Mouse (Mus musculus): ENCODE data around the gene Npepl1. TPM values are rescaled to one million over a fixed set of nuclear protein-coding genes. Genes with fewer than 3 reads are reported as not detected.

Gene Npepl1
- total RNA-seq (2014; rRNA removed) = 24.7 and 29.5 TPM in 2 replicates
- polyA plus RNA-seq (2015; fragmentation: Nextera tagmentation; extraction: Ambion mirVana) = 18.8 and 20.3 TPM in 2 replicates

DNA sequence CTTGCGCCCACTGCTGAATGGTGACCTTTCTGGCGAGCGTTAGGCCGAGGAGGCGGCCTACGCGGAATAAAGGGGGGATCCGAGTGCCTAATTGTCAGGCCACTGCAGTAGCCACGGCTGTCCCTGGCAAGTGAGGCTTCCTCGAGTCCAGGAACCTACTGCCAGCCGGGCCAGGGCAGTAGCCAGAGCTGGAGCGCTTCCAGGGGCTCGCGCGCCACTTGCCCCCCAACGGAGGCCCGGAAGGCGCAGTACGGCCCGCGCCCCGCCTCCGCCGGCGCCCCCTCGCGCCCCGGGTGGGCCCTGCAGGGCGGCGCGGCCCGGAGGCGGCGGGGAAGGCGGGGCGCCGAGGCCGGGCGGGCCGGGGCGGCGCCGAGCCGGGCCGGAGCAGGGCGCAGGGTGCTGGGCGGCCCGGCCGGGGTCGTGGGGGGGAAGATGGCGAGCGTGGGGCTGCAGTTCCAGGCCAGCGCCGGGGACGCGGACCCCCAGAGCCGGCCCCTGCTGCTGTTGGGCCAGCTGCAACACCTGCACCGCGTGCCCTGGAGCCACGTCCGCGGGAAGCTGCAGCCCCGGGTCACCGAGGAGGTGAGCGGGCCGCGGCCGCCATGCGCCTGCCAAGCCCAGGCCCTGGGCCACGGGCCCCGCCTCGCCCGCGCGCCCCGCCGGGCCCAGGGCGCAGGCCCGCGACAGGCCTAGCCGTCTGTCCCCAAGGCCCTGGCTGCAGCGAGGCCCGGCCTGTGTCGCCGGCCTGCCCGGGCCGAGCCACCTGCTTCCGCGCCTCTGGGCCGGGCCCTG is at the start of gene Npepl1:
Gene Npepl1, plus strand, starts transcription at position 359 of the 792 bp plus-strand sequence.
- peak within 1 kb of the TSS; percentile 69 for H3K4me2 ChIP-seq (ENCODE audit: low read depth, low read length)
- DNase-seq (ENCODE audit: low spot score) = peak; percentile 73

DNA sequence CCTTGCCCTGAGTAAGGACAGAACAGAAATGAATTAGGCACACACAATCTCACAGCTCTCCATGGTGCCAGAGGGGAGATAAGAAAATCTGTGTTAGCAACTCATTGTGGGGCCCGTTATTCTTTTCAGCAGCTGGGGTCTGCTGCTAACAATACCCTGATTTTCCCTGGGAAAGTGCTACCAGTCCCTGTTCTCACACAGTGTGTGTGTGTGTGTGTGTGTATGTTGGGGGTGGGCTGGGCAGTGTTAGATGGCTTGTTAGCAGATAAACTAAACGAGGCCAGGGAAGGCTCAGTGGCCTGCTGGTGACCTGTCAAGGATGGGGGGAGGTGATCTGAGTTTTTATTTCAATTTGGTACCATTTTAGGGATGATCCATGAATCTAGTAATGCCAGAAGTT is 48.9 kb upstream of the Npepl1 start:
- Histone ChIP-seq H3K27ac (no peak overlapping the region), H3K4me1 (ENCODE audit: insufficient read depth, low read length) (no peaks in the 10 kb centered on the region), H3K9ac (replicated peaks; ENCODE audit: low read length) (no peak overlapping the region), H3K27me3 (ENCODE audit: insufficient read depth, low read length) (no peaks in the 10 kb centered on the region), H3K36me3 (ENCODE audit: insufficient read depth, low read length) (no peaks in the 10 kb centered on the region), H3K4me3 (ENCODE audit: low read length) (no peak overlapping the region), H3K4me2 (ENCODE audit: low read depth, low read length) (no peak overlapping the region), H3K9me3 (ENCODE audit: low read length) (no peaks in the 10 kb centered on the region)
- TF ChIP-seq CTCF (IDR thresholded peaks at IDR 0.05; ENCODE audit: low read depth) = no peak
- WGBS = 27% methylated on average over 2 of the region's 2 CpGs
- DNase-seq (ENCODE audit: low spot score) (no peak), ATAC-seq (no peak)

More for the DNA sequence above, at the start of gene Npepl1:
- no peaks in the 10 kb centered on the region for H3K4me1 ChIP-seq (ENCODE audit: insufficient read depth, low read length)
- H3K9me3 ChIP-seq (ENCODE audit: low read length) = no peaks in the 10 kb centered on the region
- peak within 1 kb of the TSS; percentile 44 for H3K4me3 ChIP-seq (ENCODE audit: low read length)
- no peaks in the 10 kb centered on the region for H3K27me3 ChIP-seq (ENCODE audit: insufficient read depth, low read length)
- 6% methylated on average over 58 of the region's 90 CpGs for WGBS
- peak within 1 kb of the TSS; percentile 58 for H3K27ac ChIP-seq
- ATAC-seq = peak; percentile 84
- H3K36me3 ChIP-seq (ENCODE audit: insufficient read depth, low read length) = no peaks in the 10 kb centered on the region
- no peak for TF ChIP-seq CTCF (IDR thresholded peaks at IDR 0.05; ENCODE audit: low read depth)
- H3K9ac ChIP-seq (replicated peaks; ENCODE audit: low read length) = peak within 1 kb of the TSS; percentile 54

DNA sequence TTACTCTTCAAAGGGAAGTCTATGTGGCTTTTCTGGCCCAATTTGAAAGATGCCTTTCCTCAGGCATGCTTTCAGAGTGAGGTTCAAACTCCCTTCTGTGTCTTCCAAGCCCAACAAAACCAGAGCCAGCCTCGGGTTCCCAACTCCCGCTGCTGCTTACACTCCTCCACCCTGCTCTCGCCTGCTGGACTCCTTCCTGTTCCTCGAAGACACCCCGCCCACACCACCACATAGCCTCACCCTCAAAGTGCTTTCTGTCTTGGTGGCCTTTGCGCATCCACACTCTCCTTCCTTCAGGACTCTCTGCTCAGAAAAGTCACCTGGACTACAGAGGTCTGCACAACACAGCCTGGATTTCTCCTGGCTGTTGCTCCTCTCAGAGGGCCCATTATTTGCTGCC is 47.1 kb upstream of the Npepl1 start:
- Histone ChIP-seq H3K9ac (replicated peaks; ENCODE audit: low read length) (no peak overlapping the region), H3K4me1 (ENCODE audit: insufficient read depth, low read length) (no peaks in the 10 kb centered on the region), H3K27ac (no peak overlapping the region), H3K36me3 (ENCODE audit: insufficient read depth, low read length) (no peaks in the 10 kb centered on the region), H3K4me3 (ENCODE audit: low read length) (no peak overlapping the region), H3K9me3 (ENCODE audit: low read length) (no peaks in the 10 kb centered on the region), H3K27me3 (ENCODE audit: insufficient read depth, low read length) (no peaks in the 10 kb centered on the region), H3K4me2 (ENCODE audit: low read depth, low read length) (no peak overlapping the region)
- no peak for TF ChIP-seq CTCF (IDR thresholded peaks at IDR 0.05; ENCODE audit: low read depth)
- WGBS = 88% methylated on average over 6 of the region's 6 CpGs
- no peak for ATAC-seq
- no peak for DNase-seq (ENCODE audit: low spot score)

DNA sequence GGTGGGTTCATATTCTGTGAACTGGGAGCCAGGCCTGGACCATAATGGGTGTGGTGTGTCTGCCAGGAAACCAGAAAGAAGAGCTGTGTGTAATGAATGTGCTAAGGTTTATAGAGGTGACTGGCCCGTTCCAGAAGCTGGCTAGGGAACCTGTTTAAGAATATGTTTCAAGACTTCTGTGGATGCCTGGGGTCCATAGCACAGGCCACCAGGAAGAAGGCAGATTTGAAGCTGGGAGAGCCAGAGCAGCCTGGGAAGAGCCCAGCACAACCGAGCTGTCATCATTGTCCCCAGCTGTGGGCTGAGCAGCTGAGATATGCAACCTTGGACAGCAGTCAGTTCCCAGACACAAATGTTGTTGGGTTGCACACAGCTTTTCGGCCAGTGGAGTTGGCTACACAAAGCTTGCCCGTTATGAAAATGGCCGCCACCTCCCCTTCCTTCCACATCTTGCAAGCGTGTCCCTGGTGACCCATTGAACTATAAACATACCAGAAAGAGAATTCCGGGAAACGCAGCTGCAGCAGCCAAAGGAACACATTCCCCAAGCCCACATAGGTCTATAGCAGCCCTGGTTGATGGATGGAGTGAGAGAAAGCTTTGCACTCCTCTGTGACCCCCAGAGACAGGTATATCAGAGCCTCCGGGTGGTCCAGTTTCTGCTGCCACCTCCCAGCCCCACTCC is 46.5 kb upstream of the Npepl1 start:
- Histone ChIP-seq H3K9me3 (ENCODE audit: low read length) (no peaks in the 10 kb centered on the region), H3K4me3 (ENCODE audit: low read length) (no peak overlapping the region), H3K4me1 (ENCODE audit: insufficient read depth, low read length) (no peaks in the 10 kb centered on the region), H3K9ac (replicated peaks; ENCODE audit: low read length) (no peak overlapping the region), H3K27ac (no peak overlapping the region), H3K4me2 (ENCODE audit: low read depth, low read length) (no peak overlapping the region), H3K27me3 (ENCODE audit: insufficient read depth, low read length) (no peaks in the 10 kb centered on the region), H3K36me3 (ENCODE audit: insufficient read depth, low read length) (no peaks in the 10 kb centered on the region)
- no peak for DNase-seq (ENCODE audit: low spot score)
- 72% methylated on average over 9 of the region's 9 CpGs for WGBS
- no peak for ATAC-seq
- no peak for TF ChIP-seq CTCF (IDR thresholded peaks at IDR 0.05; ENCODE audit: low read depth)

DNA sequence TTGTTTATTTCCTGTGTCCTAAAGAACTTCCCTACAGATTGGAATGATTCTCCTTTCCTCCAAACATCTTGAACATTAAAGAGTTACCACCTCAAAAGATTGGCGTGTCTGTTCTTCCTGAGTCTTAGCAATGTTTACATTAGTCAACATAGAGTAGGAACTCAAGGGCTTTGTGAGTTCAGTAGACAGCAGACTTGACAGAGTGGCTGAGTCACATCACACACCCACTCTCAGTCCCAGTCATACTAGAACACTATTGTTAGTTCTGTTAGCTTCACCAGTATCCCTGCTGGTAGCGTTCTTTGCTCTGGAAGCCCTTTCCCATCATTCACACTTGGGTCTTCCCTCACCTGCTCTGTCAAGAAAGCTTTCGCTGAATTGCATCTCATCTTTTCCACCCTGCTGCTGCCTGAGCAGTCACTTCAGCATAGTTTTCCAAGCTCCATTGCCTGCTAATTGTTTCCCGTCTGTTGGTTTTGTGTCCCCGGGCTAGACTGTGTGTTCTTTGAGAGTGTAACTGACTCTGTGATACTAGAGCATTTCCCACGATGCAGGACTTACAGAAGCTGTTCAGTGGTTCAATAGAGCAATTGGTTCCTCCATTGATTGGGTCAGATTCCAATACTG is 42.2 kb upstream of the Npepl1 start:
- DNase-seq (ENCODE audit: low spot score) (no peak), ATAC-seq (no peak)
- H3K4me1 ChIP-seq (ENCODE audit: insufficient read depth, low read length) = no peaks in the 10 kb centered on the region
- WGBS = 71% methylated on average over 6 of the region's 6 CpGs
- no peaks in the 10 kb centered on the region for H3K9me3 ChIP-seq (ENCODE audit: low read length)
- TF ChIP-seq CTCF (IDR thresholded peaks at IDR 0.05; ENCODE audit: low read depth) = no peak
- H3K27ac ChIP-seq = no peak overlapping the region
- no peak overlapping the region for H3K9ac ChIP-seq (replicated peaks; ENCODE audit: low read length)
- no peak overlapping the region for H3K4me2 ChIP-seq (ENCODE audit: low read depth, low read length)
- no peaks in the 10 kb centered on the region for H3K27me3 ChIP-seq (ENCODE audit: insufficient read depth, low read length)
- no peak overlapping the region for H3K4me3 ChIP-seq (ENCODE audit: low read length)
- no peaks in the 10 kb centered on the region for H3K36me3 ChIP-seq (ENCODE audit: insufficient read depth, low read length)

DNA sequence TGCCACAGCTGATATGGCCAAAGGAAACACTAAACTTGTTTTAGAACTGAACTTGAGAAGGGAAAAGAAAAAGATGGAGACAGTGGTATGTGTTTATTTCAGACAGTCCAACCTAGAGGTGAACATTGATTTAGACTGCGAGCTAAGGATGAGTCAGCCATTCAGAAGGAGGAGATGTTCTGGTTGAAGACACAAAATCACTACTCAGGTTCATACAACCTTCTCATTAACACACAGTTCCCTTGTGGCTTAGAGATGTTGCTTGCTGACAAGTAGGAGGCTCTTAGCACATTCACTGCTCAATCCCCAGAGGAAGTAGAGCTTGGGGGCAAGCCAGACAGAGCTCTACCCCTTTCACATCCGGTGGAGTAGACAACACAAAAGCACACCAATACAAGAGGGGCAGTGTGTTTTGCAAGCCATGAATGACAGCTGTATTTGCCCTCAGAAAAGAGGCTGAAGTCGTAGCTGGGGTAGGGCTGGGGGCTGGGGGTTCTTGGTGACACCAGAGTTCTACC is 40.6 kb upstream of the Npepl1 start:
- Histone ChIP-seq H3K36me3 (ENCODE audit: insufficient read depth, low read length) (no peaks in the 10 kb centered on the region), H3K27ac (no peak overlapping the region), H3K9ac (replicated peaks; ENCODE audit: low read length) (no peak overlapping the region), H3K4me1 (ENCODE audit: insufficient read depth, low read length) (no peaks in the 10 kb centered on the region), H3K27me3 (ENCODE audit: insufficient read depth, low read length) (no peaks in the 10 kb centered on the region), H3K4me3 (ENCODE audit: low read length) (no peak overlapping the region), H3K9me3 (ENCODE audit: low read length) (no peaks in the 10 kb centered on the region), H3K4me2 (ENCODE audit: low read depth, low read length) (no peak overlapping the region)
- no peak for TF ChIP-seq CTCF (IDR thresholded peaks at IDR 0.05; ENCODE audit: low read depth)
- ATAC-seq = no peak
- DNase-seq (ENCODE audit: low spot score) = no peak
- WGBS = 59% methylated on average over 3 of the region's 3 CpGs

Measured in hindbrain, postnatal 0 days (tissue).